Mouse (Mus musculus) left cerebral cortex, adult 11 months (tissue): ENCODE data around the gene Atg5.
A peak's percentile ranks its signal among the peaks of the same experiment; 100 is the strongest.
"Not testable (repeated sequence)": the region's sequence is repeated elsewhere in the genome, so short reads cannot be mapped to it uniquely, and the experiment has no call there.

Experiments
- DNase-seq: peaks from one replicate; pipeline ENCODE4 v3.0.0; 2022; ENCODE audit warnings: low spot score

The Atg5 gene

DNA sequence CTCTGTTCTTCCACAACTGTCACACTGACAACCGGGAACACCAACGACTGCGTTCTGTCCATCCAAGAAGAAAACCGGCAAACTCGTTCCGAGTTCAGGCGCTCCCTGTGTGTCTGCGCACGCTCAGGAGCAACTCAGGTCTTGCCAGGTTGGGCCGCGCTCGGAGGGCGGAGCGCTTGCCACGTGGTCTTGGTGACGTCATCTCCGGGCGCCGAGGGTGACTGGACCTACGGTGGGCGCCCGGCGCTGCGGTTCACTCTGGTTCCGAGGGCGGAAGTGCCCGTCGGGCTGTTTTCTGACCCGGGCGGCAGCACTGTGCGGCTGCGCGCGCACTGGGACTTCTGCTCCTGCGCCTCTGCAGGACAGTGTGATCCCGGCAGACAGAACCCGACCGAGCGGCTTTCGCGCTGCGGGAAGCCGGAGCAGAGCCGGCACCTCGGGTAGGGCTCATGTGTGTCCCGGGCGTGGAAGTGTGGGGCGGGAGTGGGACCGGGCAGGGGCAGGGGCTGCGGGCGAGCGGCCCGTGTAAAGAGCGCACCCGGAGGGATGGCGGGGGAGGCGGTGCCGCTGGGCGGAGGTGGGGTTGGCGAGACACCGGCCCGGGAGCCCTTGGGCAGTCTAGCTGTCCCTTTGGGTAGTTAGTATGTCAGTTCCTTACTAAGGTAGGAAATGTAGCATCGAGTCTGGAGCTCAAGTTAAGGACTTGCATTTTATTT, at the start of gene Atg5:
Gene Atg5 (plus strand): TSS at position 214 of the 716 bp plus-strand sequence.
- peak; percentile 98 for DNase-seq

DNA sequence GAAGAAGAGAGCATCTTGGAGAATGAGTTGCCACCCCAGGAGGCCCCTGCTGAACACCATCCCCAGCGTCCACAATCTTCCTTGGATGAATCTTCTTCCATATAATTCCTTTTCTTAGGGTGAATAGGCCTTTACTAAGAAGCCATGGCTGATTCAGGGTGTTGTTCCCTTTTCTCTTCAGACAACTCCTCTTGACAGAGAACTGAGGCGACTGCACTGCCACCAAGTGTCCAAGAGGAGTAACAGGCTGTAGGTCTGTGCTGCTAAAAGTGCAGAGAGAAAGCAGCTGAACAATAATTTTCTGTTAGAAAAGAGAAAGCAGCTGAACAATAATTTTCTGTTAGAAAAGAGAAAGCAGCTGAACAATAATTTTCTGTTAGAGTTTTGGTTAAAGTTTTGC, 49.1 kb upstream of the Atg5 start:
- not testable (repeated sequence) for DNase-seq

DNA sequence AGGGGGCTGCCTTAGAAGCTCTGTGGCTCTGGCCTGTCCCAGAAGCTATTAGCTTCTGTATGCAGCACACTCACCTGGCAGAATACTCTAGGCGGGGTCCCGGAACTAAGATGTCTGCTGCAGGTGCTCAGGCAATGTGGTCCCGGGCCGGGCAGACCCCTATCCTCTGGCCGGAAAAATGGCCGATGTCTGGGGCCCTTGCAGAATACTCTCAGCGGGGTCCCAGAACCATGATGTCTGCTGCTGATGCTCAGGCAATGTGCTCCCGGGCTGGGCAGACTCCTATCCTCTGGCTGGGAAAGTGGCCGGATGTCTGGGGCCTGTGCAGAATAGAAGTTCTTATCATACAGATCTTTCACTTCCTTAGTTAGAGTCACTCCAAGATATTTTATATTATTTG, 43.8 kb upstream of the Atg5 start:
- no peak for DNase-seq

DNA sequence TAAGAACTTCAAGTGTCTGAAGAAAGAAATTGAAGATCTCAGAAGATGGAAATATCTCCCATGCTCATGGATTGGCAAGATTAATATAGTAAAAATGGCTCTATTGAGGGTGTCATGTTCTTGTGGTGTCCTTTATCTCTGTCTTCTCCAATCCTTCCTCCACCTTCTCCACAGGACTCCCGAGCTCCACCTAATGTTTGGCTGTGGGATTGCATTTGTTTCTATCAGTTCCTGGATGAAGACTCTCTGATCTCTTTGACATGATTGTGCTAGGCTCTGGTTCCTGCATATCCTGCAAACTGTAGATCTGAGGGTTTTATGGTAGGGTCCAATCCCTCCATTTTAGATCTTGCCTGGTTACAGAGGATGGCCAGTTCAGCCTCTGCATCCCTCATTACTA, 34.8 kb upstream of the Atg5 start:
- peak; percentile 5 for DNase-seq

DNA sequence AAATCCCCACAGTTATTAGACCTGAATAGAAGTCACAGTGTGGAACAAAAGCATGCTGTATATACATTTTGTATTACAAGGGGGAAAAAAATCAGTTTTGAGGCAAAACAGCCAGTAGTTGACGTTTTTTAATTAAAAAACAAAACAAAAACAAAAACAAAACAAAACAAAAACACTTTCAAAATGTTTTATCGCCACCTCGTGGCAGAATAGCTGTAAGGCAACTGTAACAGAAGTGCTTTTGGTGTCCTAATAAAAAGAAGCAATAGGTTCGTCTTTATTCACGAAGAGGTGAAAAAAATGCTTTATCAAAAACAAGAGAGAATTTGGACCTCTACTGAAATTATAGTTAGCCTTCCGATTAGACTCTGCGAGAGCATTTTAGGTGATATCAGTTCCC, 32.9 kb upstream of the Atg5 start:
- DNase-seq: not testable (repeated sequence)

DNA sequence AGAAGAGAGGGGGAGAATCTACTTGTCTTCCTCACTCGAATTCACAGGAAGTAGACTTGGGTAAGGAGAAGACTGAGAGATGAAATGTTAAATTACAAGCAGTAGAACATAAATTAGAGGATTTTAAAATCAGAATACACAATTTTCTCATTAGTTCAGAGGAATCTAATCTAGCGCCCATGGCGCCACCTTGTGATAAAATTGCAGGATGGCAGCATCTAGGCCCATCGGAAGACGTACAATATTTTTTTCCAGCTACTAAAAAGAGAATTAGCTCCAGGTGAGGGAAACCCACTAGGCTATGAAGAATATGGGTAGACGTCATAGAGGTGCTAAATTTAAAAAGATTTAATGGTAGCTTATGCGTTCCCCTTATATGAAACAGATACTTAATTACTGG, 11.5 kb upstream of the Atg5 start:
- no peak for DNase-seq

DNA sequence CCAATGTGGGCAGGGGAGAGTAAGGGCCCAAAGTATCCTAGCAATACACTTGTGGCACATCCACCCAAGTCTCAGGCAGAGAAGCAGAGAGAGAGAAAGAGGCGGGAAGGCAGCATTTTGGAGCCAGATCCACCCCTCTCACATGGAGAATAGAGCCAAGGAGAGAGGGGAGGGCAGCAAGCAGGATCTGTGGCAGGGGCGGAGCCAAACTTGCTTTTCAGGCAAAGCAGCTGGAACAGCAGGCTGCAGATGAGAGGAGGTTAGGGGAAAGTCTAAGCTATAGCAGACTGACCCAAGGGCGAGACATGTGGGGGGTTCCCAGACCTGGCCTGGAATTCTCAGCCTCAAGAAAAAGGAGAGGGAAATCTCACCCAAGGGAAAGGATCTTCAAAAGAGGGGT, 2.3 kb upstream of the Atg5 start:
- DNase-seq: no peak

DNA sequence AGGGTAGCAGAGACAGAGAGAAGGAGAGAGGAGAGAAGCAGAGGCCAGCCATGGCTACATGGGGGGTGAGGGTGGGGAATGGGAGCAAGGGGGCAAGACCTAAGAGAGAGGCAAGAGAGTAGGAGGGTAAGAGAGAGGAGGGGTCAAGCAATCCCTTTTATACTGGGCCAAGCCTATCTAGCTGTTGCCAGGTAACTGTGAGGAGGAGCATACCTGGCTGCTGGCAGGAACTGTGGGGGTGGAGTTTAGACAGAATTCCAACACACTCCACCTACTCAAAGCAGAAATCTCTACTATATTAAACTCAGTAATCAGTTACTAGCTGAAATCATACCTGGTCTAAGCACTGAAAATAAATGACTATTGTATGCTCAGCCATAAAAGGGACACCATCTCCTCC, 1.6 kb upstream of the Atg5 start:
- DNase-seq: no peak

DNA sequence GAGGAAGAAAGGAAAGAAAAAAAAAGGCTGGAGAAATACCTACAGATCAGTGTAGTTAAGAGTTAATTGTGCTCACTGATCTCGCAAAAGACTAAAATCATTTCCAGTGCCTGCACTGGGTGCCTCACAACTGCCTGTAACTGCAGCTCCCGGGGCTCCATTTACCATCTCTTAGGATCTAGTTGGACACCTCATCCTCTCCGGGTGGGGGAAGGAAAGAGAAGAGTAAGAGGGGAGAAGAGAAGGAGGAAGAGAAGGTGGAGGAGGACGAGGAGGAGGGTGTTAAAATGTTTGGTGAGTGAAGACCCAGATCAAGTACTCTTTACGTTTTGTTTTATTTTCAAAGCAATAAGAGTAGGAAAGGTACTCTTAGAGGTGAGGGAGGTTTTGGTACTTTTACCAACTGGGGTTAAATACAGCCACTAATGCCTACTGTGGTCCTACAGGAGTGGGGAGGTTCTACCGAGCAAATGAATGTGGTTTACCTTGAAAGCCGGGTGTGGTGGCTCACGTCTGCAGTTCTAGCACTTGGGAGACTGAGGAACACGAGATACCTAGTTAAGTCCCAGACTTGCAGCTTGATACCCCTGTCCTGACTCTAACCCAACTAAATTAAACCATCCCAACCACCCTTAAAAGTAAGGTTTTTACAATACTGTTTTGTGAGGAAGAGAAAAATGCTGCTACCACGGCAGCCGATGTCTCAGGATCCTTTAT, 574 bp upstream of the Atg5 start:
- DNase-seq: no peak

DNA sequence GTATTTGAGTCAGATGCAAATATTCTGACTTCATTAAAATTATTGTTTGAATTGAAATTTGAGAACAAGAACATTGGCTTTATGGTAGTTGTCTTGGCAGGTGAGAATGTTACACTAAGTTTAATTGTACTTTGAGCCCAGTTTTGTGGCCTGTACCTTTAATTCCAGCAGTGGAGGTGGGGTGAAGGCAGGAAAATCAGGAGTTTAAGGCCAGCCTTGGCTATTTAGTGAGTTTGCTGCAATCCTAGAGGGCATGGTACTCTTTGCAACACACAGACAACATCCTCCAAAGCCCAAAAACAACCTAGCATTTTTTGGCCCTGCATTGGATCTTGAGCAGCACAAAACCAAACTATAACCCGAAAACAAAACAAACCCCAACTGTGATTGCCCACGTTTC, 1.1 kb downstream of the Atg5 start:
- no peak for DNase-seq

DNA sequence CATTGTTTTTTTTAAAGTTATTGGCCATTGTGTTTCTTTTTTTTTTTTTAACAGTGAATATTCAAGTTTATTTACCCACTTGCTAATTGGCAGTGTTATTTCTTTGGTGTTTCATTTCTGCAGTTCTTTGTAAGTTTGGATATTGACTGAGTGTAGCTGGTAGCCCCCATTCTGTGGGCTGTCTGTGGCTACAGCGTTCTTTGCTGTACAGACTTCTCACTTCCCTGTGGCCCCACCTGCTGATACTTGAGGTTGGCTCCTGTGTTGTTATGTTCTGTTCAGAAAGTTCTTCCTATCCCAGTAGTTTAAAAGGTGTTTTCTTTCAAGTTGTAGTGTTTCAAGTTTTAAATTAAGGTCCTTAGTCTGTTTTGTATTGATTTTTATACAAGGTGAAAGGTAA, 14.2 kb downstream of the Atg5 start:
- no peak for DNase-seq

DNA sequence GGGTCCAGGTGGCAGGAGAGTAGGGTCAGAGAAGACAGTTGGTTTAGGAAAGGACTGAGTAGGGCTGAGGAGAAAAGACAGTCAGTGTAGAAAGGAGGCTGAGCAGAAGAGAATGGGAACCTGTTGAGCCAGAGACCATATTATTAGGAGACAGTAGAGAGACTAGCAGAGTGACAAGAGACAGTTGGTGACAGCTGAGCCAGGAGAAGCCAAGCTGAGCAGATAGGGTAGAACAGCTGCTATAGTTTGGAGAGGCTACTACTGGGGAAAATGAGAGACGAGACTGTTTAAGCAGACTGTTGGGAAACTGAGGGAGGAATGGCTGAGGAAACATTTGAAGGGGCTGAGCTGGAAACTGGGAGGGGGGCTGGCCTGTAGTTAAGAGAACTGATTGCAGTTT, 16.9 kb downstream of the Atg5 start:
- no peak for DNase-seq

DNA sequence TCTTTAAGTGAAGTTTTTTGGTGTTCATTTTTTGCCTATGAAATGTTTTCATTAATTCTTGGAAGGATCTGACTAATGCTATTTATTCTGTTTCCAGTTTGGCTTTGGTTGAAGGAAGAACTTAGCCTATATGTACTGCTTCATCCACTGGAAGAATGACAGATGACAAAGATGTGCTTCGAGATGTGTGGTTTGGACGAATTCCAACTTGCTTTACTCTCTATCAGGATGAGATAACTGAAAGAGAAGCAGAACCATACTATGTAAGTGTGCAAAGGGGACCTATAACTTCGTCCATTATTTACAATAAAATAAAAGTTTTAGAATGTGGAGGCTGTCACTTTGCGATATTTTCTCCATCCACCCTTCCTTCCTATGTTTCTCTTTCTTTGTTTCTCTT, 17.8 kb downstream of the Atg5 start:
- DNase-seq: no peak

DNA sequence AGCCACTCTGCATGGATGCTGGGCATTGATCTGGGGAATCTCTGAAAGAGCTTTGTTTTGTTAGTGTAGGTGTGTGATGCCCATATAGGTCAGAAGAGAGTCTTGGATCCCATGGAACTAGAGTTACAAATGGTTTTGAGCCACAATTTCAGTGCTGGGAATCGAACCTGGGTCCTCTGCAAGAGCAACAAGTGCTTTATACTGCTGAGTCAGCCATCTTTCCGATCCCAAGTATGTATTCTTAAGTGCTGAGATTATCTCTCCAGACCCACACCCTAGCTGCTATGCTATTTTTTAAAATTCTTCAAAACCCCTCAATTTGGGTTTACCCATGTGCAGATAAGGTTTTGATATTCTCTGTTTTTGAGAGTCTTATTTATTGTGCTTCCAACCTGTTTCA, 22.7 kb downstream of the Atg5 start:
- no peak for DNase-seq

DNA sequence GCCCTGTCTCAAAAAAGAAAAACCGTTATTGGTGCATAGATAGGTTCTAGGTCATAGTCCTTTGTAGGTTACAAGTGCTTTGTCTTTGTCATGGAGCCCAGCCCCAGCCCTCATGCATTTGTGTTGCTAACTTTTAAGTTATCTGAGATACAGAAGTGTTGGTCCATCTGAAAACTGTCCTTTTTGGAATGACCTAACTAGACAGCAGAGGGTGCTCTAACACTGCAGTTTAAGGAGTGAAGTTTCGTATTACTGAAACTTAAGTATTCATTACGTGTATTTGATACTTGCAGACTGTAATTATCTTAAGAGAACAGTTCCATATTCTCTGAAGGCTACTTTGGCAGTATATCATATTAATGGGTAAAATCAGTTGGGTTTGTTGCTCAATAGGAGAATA, 24.0 kb downstream of the Atg5 start:
- no peak for DNase-seq

DNA sequence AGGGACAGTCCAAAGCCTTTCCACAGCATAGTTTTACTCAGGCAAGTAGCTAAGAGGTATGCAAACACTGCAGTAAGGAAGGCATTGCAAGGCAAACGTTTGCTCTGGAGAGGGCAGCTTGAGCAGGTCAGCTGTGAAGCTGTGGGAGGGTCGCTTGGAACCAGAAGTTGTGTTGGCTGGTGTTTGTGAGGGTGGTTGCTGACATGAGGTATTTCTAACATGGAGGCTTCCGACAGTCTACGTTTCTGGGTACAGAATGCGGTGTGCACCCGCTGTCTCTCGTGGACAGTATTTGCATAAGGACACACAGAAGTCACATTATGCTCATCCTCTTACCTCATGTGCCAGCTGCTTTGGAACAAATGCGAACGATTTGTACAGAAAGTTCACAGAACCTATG, 31.0 kb downstream of the Atg5 start:
- no peak for DNase-seq

DNA sequence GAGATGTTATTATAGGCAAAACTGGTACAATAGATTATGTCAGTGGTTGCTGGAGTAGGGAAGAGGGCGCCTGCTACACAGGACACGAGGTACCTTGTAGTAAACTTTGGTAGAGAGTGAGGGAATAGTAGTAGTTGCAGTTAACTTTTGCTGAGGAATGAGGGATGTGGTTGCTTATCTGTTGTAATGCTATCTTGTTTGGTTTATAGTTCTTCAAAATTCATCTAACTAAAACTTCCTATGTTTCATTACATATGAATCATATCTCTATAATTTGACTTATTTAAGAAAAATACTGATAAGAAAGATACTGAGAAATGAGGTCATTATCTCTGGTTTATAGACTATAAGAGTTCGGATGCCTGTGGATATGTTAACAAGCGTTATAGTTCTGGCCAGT, 31.9 kb downstream of the Atg5 start:
- no peak for DNase-seq

DNA sequence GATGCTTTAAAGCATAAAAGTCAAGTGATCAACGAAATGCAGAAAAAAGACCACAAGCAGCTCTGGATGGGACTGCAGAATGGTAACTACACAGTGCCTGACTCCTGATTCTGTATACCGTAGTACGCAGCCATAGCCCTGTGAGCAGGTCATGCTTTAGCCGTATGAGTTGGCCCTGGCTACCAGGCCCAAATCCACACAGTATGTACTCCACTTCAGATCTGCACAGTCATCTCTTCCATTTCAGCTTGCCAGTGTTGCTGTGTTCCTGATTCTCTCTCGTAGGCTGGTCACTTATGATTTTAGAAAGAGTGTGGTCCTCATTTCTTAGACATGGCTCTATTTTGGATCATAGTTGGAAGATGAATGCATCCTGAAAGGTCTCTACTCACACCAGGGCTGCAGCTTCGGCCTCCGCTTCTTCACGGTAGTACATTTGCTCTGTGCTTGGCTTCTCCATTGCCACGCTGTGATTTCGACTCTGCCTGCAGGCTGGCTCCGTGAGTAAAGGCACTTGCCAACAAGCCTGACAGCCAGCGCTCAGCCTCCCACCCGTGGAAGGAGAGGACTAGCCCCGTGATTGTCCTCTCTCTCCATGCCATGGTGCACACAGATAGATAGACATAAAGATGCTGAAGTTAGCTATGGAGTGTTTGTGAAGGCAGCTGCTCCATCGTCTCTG, 35.6 kb downstream of the Atg5 start:
- DNase-seq: no peak

DNA sequence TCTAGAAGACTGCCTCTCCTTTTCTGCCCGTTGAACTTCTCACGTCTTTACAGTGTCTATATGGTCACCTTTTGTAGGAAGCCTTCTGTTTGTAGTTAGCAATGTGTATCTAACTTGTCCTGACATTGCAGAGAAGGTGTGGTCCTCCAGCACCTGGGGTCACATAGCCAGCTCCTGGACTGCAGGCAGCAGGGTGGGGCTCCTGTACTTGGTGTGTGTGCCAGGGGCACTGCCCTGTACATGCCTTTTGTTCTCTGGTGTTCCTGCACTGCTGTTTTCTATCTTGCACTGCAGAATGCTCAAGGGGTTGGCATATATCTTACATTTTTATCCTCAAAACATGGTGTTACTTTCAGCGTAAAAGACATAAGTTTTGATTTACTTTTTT, 36.2 kb downstream of the Atg5 start:
- no peak for DNase-seq

DNA sequence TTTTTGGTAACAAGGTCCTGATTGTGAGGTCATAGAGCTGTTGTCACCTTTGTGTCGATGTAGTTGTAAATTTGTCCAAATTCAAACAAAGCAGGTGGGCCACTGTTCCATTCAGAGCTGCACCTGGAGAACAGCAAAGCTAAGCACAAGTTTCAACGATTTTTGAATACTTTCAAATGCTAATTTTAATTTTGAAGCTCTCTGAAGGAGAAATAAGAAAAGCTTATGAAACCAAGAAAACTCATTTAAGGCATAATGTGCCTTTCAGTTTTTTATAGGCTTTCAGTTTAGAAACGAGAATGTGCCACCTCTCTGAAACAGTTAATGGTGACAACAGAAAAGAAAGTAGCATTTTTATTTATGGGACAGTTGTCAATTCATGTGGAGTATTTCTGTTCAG, 36.7 kb downstream of the Atg5 start:
- DNase-seq: no peak

DNA sequence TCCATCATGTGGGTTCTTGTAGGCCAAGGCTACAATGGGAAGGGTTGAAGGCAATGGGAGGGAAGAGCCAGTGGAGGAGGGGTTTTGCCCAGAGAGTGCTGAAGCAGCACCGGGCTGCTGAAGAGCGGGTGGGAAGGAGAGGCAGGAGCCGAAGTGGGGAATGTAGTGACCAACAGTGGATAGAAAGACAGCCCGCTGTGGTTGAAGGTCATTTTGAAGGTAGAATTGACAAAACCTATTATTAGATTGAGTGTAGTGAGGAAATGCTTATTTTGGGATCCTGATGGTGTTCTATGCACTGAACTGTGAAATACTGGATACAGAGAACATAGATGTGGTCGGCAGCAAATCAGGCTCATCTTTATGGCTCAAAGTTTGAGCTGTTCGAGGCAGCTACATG, 38.1 kb downstream of the Atg5 start:
- no peak for DNase-seq

DNA sequence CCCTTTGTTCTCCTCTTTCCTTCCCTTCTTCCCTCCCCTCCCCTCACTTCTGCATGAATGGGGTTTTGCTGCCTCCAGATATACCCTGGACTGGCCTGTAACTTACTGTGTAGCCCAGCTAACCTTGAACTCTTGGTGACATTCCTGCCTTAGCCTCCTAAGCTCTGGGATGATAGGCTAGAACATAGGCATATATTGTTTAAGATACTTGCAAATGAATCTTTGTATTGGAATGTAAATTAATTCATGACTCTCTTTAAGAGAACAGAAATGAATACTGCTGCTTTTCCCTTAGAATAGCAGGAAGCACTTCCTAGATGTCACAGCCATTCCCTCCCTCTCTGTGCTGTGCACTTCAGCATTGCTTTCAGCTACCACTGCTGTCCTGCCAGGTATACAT, 40.1 kb downstream of the Atg5 start:
- no peak for DNase-seq

DNA sequence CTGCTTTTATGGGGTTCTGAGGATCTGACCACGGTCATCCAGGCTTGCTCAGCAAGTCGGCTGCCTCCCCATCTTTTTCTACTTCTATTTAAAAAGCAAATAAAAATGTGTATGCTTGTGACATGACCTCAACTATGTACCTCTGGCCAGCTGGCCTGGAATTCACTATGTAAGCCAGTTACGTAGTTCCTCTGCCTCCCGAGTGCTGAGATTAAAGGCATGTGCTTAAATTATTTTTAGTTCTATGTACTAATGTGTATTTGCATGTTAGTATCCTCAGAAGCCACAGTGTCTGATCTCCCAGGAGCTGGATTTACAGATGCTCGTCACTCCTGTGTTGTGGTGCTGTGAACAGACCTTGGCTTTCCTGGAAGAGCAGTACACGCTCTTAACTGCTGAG, 41.1 kb downstream of the Atg5 start:
- DNase-seq: no peak

DNA sequence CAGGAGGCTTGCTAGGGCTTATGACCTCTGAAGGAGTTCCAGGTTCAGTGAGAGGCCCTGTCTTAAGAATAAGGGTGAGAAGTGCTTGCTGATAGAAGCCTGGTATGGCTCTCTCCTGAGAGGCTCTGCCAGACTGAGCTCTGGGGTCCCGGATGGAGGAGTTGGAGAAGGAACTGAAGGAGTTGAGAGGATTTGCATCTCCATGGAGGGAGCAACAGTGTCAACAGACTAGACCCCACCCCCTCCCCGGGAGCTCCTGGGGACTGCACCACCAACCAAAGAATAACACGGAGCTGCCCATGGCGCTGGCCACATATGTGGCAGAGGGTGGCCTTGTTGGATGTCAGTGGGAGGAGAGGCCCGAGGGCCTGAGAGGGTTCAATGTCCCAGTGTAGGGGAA, 47.1 kb downstream of the Atg5 start:
- DNase-seq: no peak
